Mouse (Mus musculus) hindbrain, embryonic 11.5 days (tissue): Measurements from ENCODE around the gene Gstt1. TPM values are rescaled to one million over a fixed set of nuclear protein-coding genes. Genes with fewer than 3 reads are reported as not detected.

Source experiments
- polyA plus RNA-seq: library from polyadenylated mRNA; unstranded; fragments of >200 nt; fragmentation: Nextera tagmentation; extraction: Ambion mirVana; gene quantifications from 2 replicates; pipeline ENCODE4 v1.2.1, GENCODE M21; 2014

The Gstt1 gene
- polyA plus RNA-seq, 1 experiment from 2014 or later, result 5.6 TPM

Other genes with a start within 250 kb of the Gstt1 start
- 4.8 and 6.2 TPM in 2 replicates for gene Lrrc75b, start 238.3 kb downstream of the Gstt1 start, polyA plus RNA-seq
- gene Ggt1, start 237.0 kb downstream of the Gstt1 start, polyA plus RNA-seq, result 1.7 and 2.2 TPM in 2 replicates
- gene Ggt5, start 209.2 kb downstream of the Gstt1 start, polyA plus RNA-seq, result 0.31 and 0.66 TPM in 2 replicates
- 2.1 and 2.7 TPM in 2 replicates for gene Susd2, start 154.6 kb downstream of the Gstt1 start, polyA plus RNA-seq
- gene Cabin1, start 34.2 kb downstream of the Gstt1 start, polyA plus RNA-seq, result 34.8 and 40.9 TPM in 2 replicates
- 89.1 and 91.7 TPM in 2 replicates for gene Ddt, start 25.2 kb downstream of the Gstt1 start, polyA plus RNA-seq
- gene Gm20441, start 17.6 kb downstream of the Gstt1 start, polyA plus RNA-seq, result not detected in 2 replicates
- gene Gstt3, start 17.2 kb downstream of the Gstt1 start, polyA plus RNA-seq, result 1.9 and 2.4 TPM in 2 replicates
- gene Gstt4, start 24.0 kb upstream of the Gstt1 start, polyA plus RNA-seq, result not detected in 2 replicates
- 7.8 and 10.0 TPM in 2 replicates for gene Gstt2, start 38.8 kb upstream of the Gstt1 start, polyA plus RNA-seq
- gene Mif, start 61.7 kb upstream of the Gstt1 start, polyA plus RNA-seq, result 1,947 and 1,962 TPM in 2 replicates
- 2.9 and 3.3 TPM in 2 replicates for gene Derl3, start 94.8 kb upstream of the Gstt1 start, polyA plus RNA-seq
- gene Smarcb1, start 123.0 kb upstream of the Gstt1 start, polyA plus RNA-seq, result 279 and 282 TPM in 2 replicates
- 8.0 and 9.3 TPM in 2 replicates for gene Chchd10, start 134.5 kb upstream of the Gstt1 start, polyA plus RNA-seq
- 32.2 and 36.1 TPM in 2 replicates for gene Mmp11, start 137.9 kb upstream of the Gstt1 start, polyA plus RNA-seq
- 1.3 and 2.0 TPM in 2 replicates for gene Gm867, start 142.1 kb upstream of the Gstt1 start, polyA plus RNA-seq
- 0.43 TPM in 1 of 2 replicates, not detected in the other for gene Vpreb3, start 144.5 kb upstream of the Gstt1 start, polyA plus RNA-seq
- gene Gm5134, start 155.9 kb upstream of the Gstt1 start, polyA plus RNA-seq, result 0.22 TPM in 1 of 2 replicates, not detected in the other
- 27.0 and 28.3 TPM in 2 replicates for gene Zfp280b, start 234.1 kb upstream of the Gstt1 start, polyA plus RNA-seq